17 mouse cellular contexts compared by ENCODE assay signal in the genomic region with DNA sequence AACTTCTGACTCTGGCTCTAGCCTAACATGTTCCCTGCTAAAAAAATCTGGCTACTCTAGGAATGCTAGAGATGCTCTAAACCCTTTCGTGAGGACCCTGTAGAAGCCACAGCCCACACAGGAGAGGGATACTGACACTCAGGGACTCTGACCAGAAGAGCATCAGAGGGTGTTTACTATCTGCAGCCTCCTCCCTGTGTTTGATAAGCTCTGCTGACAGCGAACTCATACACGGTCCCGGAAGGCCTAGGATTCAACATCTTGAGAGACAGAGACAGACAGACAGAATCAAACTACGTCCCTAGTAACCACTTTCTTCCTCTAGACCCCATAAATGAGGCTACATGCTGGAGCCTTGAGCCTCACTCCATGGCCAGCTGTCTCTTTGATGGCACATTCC. TPM values are rescaled to one million over a fixed set of nuclear protein-coding genes. Genes with fewer than 3 reads are reported as not detected.
DNase-seq lines count a peak whose midpoint lies in the region; ATAC-seq and TF ChIP-seq lines count a peak whose summit lies in the region.
"Had no signal": no experiment of that assay in that cellular context is flagged by ENCODE, and none has a peak within 500 bp of the region (broad histone marks: within the 10 kb centered on the region; RNA-seq: fewer than 3 reads in every experiment).

No protein-coding gene starts in this region.

- no peaks in the 10 kb centered on the region for H3K36me3 ChIP-seq in hindbrain, embryonic 10.5 days
- H3K36me3 ChIP-seq in hindbrain, embryonic 11.5 days (ENCODE audit: control insufficient read depth, insufficient read depth, low read length) = no peaks in the 10 kb centered on the region
- H3K36me3 ChIP-seq in ES-Bruce4 (ENCODE audit: control insufficient read depth, insufficient read depth, low read length, poor library complexity, severe bottlenecking) = no peaks in the 10 kb centered on the region
- H3K36me3 ChIP-seq in intestine, embryonic 15.5 days = no peaks in the 10 kb centered on the region
- no peaks in the 10 kb centered on the region for H3K36me3 ChIP-seq in liver, embryonic 16.5 days (ENCODE audit: control insufficient read depth, insufficient read depth)

- no peak for TF ChIP-seq POLR2A in ES-Bruce4 (IDR thresholded peaks at IDR 0.05; ENCODE audit: insufficient read depth, low read length)

- H3K4me2 ChIP-seq in hindbrain, embryonic 11.5 days (replicated peaks; ENCODE audit: low read depth, low read length) = no peak overlapping the region
- no peak overlapping the region for H3K4me2 ChIP-seq in intestine, embryonic 15.5 days (replicated peaks)
- no peak overlapping the region for H3K4me2 ChIP-seq in liver, embryonic 16.5 days (ENCODE audit: low read depth, low read length)

- no peak for ATAC-seq in hindbrain, embryonic 11.5 days (ENCODE audit: low FRiP score)
- no peak for ATAC-seq in intestine, embryonic 15.5 days
- ATAC-seq in liver, embryonic 16.5 days (ENCODE audit: low read depth) = peak; percentile 37; the same call in 1 of the 2 replicates
- ATAC-seq: CD4-positive, CD25-positive, alpha-beta regulatory T cell, adult 4 months; forebrain, embryonic 16.5 days; Patski had no signal

- peaks cover 73% of the 10 kb centered on the region for H3K4me1 ChIP-seq in hindbrain, embryonic 10.5 days (replicated peaks)
- peaks cover 6% of the 10 kb centered on the region; the same call in 1 of the 2 replicates for H3K4me1 ChIP-seq in hindbrain, embryonic 11.5 days (replicated peaks; ENCODE audit: control insufficient read depth, insufficient read depth, low read length)
- peaks cover 18% of the 10 kb centered on the region for H3K4me1 ChIP-seq in ES-Bruce4 (ENCODE audit: control insufficient read depth, insufficient read depth, low read length)
- H3K4me1 ChIP-seq in intestine, embryonic 15.5 days (replicated peaks) = peaks cover 65% of the 10 kb centered on the region
- peaks cover 32% of the 10 kb centered on the region for H3K4me1 ChIP-seq in liver, embryonic 16.5 days (ENCODE audit: control insufficient read depth, low read depth, low read length)

- DNase-seq in hindbrain, embryonic 10.5 days (ENCODE audit: low spot score) = no peak
- no peak for DNase-seq in hindbrain, embryonic 11.5 days (ENCODE audit: low spot score)
- no peak for DNase-seq in gastrocnemius, adult 18-20 months (ENCODE audit: low spot score)
- DNase-seq in natural killer cell, adult 2 months (ENCODE audit: low spot score in 2 of 2) = no peak
- no peak for DNase-seq in lung, postnatal 36 days
- DNase-seq: cerebellum, adult 2 months; gastrocnemius, postnatal 25 days; heart, postnatal 10 days; lung, adult 2 months; right cerebral cortex, postnatal 14 days; thymus, postnatal 14 days had no signal

- TF ChIP-seq EP300 in ES-Bruce4 (IDR thresholded peaks at IDR 0.05; ENCODE audit: insufficient read depth, low read depth, low read length) = no peak

- no peaks in the 10 kb centered on the region for H3K27me3 ChIP-seq in hindbrain, embryonic 10.5 days (ENCODE audit: insufficient read depth, poor library complexity, severe bottlenecking)
- no peaks in the 10 kb centered on the region for H3K27me3 ChIP-seq in hindbrain, embryonic 11.5 days (ENCODE audit: control insufficient read depth, insufficient read depth, low read length)
- H3K27me3 ChIP-seq in ES-Bruce4 (ENCODE audit: control insufficient read depth, insufficient read depth, low read length, poor library complexity, severe bottlenecking) = no peaks in the 10 kb centered on the region
- H3K27me3 ChIP-seq in intestine, embryonic 15.5 days (replicated peaks) = no peaks in the 10 kb centered on the region
- H3K27me3 ChIP-seq in liver, embryonic 16.5 days (ENCODE audit: control insufficient read depth, insufficient read depth, low read depth, low read length) = no peaks in the 10 kb centered on the region
- H3K27me3 ChIP-seq: Patski had no signal

- H3K27ac ChIP-seq in hindbrain, embryonic 10.5 days = peak overlapping the region; percentile 75
- H3K27ac ChIP-seq in hindbrain, embryonic 11.5 days (ENCODE audit: low read depth, low read length) = no peak overlapping the region
- peak overlapping the region; percentile 73 for H3K27ac ChIP-seq in ES-Bruce4 (ENCODE audit: insufficient read depth, low read length)
- peak overlapping the region; percentile 54; the same call in 1 of the 2 replicates for H3K27ac ChIP-seq in intestine, embryonic 15.5 days
- peak overlapping the region; percentile 85 for H3K27ac ChIP-seq in liver, embryonic 16.5 days (ENCODE audit: low read length)

- WGBS in hindbrain, embryonic 10.5 days = 81% methylated on average over 5 of the region's 5 CpGs
- 80% methylated on average over 5 of the region's 5 CpGs for WGBS in hindbrain, embryonic 11.5 days
- WGBS in intestine, embryonic 15.5 days = 49% methylated on average over 5 of the region's 5 CpGs
- WGBS in liver, embryonic 16.5 days (ENCODE audit: insufficient replicate concordance) = 51% methylated on average over 5 of the region's 5 CpGs

- H3K9ac ChIP-seq in hindbrain, embryonic 11.5 days (ENCODE audit: low read depth, low read length) = no peak overlapping the region
- no peak overlapping the region for H3K9ac ChIP-seq in ES-Bruce4 (ENCODE audit: low read depth, poor library complexity, severe bottlenecking)
- H3K9ac ChIP-seq in intestine, embryonic 15.5 days = no peak overlapping the region
- no peak overlapping the region; the same call in 1 of the 2 replicates for H3K9ac ChIP-seq in liver, embryonic 16.5 days (ENCODE audit: low read depth, low read length)

- H3K9me3 ChIP-seq in hindbrain, embryonic 10.5 days = no peaks in the 10 kb centered on the region
- H3K9me3 ChIP-seq in hindbrain, embryonic 11.5 days (ENCODE audit: control insufficient read depth, low read length) = no peaks in the 10 kb centered on the region
- H3K9me3 ChIP-seq in ES-Bruce4 (replicated peaks; ENCODE audit: control insufficient read depth, insufficient read depth, low read length, poor library complexity, severe bottlenecking) = no peaks in the 10 kb centered on the region
- H3K9me3 ChIP-seq in intestine, embryonic 15.5 days = no peaks in the 10 kb centered on the region
- H3K9me3 ChIP-seq in liver, embryonic 16.5 days (replicated peaks; ENCODE audit: control insufficient read depth, low read length) = no peaks in the 10 kb centered on the region

- no peak for TF ChIP-seq CTCF in ES-Bruce4 (IDR thresholded peaks at IDR 0.05; ENCODE audit: low read depth, low read length)

- H3K4me3 ChIP-seq in hindbrain, embryonic 10.5 days = no peak overlapping the region
- no peak overlapping the region for H3K4me3 ChIP-seq in hindbrain, embryonic 11.5 days (ENCODE audit: low read depth, low read length)
- H3K4me3 ChIP-seq in ES-Bruce4 (ENCODE audit: low read depth, low read length) = no peak overlapping the region
- no peak overlapping the region for H3K4me3 ChIP-seq in intestine, embryonic 15.5 days (replicated peaks)
- H3K4me3 ChIP-seq in liver, embryonic 16.5 days (ENCODE audit: low read depth, low read length) = no peak overlapping the region

RNA-seq across cellular contexts. Expression of gene Plekha7, which starts 20.2 kb away (rescaled TPM):
- polyA plus RNA-seq in hindbrain, embryonic 10.5 days (2016; fragmentation: Nextera tagmentation; extraction: Ambion mirVana) = 20.8 and 22.1 TPM in 2 replicates
- polyA plus RNA-seq in hindbrain, embryonic 11.5 days (2014; fragmentation: Nextera tagmentation; extraction: Ambion mirVana) = 8.4 and 8.8 TPM in 2 replicates
- 80.0 and 80.5 TPM in 2 replicates for polyA plus RNA-seq in ES-Bruce4 (2011; ENCODE audit: insufficient read depth, insufficient read length, low read depth, missing spikeins)
- polyA plus RNA-seq in intestine, embryonic 15.5 days (2015; fragmentation: Nextera tagmentation; extraction: Ambion mirVana) = 21.1 and 21.4 TPM in 2 replicates
- 3.4 and 4.2 TPM in 2 replicates for polyA plus RNA-seq in liver, embryonic 16.5 days (2015; fragmentation: Nextera tagmentation; extraction: Ambion mirVana)
- 1 to 10 TPM in 1 of 2 experiments, under 1 TPM in 1; 0.71 to 1.5 TPM for total RNA-seq in gastrocnemius, adult 18-20 months (2021)

RNA-seq across cellular contexts. Expression of gene Rps13, which starts 46.0 kb away (rescaled TPM):
- 814 and 844 TPM in 2 replicates for polyA plus RNA-seq in hindbrain, embryonic 10.5 days (2016; fragmentation: Nextera tagmentation; extraction: Ambion mirVana)
- polyA plus RNA-seq in hindbrain, embryonic 11.5 days (2014; fragmentation: Nextera tagmentation; extraction: Ambion mirVana) = 749 and 752 TPM in 2 replicates
- 245 and 285 TPM in 2 replicates for polyA plus RNA-seq in ES-Bruce4 (2011; ENCODE audit: insufficient read depth, insufficient read length, low read depth, missing spikeins)
- polyA plus RNA-seq in intestine, embryonic 15.5 days (2015; fragmentation: Nextera tagmentation; extraction: Ambion mirVana) = 829 and 865 TPM in 2 replicates
- 370 and 434 TPM in 2 replicates for polyA plus RNA-seq in liver, embryonic 16.5 days (2015; fragmentation: Nextera tagmentation; extraction: Ambion mirVana)
- total RNA-seq in gastrocnemius, adult 18-20 months (2021) = 100 to 1,000 TPM; 260 to 323 TPM
